Mouse (Mus musculus): Measurements from ENCODE around the gene Car12. TPM values are rescaled to one million over a fixed set of nuclear protein-coding genes. Genes with fewer than 3 reads are reported as not detected.
"Not testable (repeated sequence)": the region's sequence is repeated elsewhere in the genome, so short reads cannot be mapped to it uniquely, and the experiment has no call there.

The Car12 gene
- polyA plus RNA-seq, 1 experiment from 2014 or later: 6.6 TPM

DNA sequence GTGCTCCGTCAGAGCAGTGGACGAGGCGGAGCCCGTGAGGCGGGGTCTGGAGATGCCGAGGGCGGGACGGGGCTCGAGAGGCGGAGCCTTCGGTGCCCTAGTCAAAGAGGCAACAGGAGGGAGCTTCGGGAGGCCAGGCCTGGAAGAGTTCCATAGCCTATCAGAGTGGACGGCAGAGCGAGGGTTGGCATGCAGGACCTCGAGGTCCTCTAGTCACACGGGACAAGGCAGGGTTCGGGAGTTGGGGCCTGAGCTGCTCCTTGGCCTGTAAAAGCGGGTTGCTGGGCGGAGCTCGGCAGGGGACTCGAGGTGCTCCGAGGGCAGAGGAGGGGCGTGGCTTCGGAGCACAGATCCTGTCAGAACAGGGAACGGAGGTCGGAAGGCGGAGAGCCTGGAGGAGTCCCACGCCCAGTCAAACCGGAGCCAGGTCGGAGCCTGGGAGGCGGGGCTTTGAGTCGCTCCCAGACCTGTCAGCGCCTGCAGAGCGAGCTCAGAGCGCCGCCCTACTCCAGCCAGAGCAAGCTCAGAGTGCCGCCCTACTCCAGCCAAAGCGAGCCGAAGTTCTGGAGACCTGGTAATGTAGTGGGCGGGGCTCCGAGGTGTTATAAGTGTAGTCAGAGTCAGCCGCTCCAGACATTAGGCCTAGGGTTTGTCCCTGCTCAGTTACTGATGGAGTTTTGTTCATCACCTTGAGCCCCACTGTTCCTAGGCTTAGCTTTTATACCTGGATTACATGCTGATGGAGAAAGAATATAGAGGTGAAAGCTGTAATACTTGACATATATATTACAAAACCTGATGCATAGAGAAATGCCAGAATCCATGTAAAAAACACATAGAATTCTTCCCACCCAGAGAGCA is 82.2 kb downstream of the Car12 start, which contains the start of gene Aph1b:
Aph1b (minus strand) TSS at position 27 of the 861 bp plus-strand sequence.
- Histone ChIP-seq H3K4me1 (replicated peaks) (peaks cover 15% of the 10 kb centered on the region), H3K4me3 (peak within 1 kb of the TSS; percentile 72), H3K9ac (peak within 1 kb of the TSS; percentile 72), H3K27me3 (no peaks in the 10 kb centered on the region), H3K27ac (replicated peaks) (peak within 1 kb of the TSS; percentile 89), H3K9me3 (no peaks in the 10 kb centered on the region), H3K36me3 (no peaks in the 10 kb centered on the region), H3K4me2 (peak within 1 kb of the TSS; percentile 59)
- under 1% methylated on average over 42 of the region's 42 CpGs for WGBS
- ATAC-seq (ENCODE audit: low FRiP score, low read depth): peak; percentile 98

DNA sequence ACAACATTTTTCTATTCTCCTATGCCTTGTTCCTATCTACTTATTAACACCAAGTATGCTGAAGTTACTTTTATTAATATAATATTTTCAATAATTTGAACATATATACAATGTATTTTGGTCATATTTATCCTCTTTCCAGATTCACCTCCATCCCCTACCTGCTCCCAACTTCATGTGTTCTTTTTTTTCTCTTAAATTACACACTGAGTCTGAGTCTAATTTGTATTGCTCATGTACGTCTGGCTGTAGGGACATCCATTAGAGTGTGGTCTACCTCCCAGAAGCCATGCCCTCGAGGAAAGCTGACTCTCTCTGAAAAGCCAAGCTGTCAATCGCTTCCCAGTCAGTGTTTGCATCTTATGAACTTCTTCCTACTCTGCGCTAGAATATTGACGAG is 83.3 kb downstream of the Car12 start, which contains the start of gene Gm10647:
Gm10647 (plus strand) TSS at position 301 of the 400 bp plus-strand sequence.
- ATAC-seq (ENCODE audit: low FRiP score, low read depth): no peak
- WGBS: 79% methylated on average over 5 of the region's 5 CpGs
- peak within 1 kb of the TSS; percentile 72 for H3K9ac ChIP-seq
- no peaks in the 10 kb centered on the region for H3K36me3 ChIP-seq
- H3K27ac ChIP-seq (replicated peaks): peak within 1 kb of the TSS; percentile 89
- H3K4me2 ChIP-seq: peak within 1 kb of the TSS; percentile 59
- no peaks in the 10 kb centered on the region for H3K27me3 ChIP-seq
- H3K4me1 ChIP-seq (replicated peaks): peaks cover 15% of the 10 kb centered on the region
- H3K9me3 ChIP-seq: no peaks in the 10 kb centered on the region
- H3K4me3 ChIP-seq: peak within 1 kb of the TSS; percentile 72

DNA sequence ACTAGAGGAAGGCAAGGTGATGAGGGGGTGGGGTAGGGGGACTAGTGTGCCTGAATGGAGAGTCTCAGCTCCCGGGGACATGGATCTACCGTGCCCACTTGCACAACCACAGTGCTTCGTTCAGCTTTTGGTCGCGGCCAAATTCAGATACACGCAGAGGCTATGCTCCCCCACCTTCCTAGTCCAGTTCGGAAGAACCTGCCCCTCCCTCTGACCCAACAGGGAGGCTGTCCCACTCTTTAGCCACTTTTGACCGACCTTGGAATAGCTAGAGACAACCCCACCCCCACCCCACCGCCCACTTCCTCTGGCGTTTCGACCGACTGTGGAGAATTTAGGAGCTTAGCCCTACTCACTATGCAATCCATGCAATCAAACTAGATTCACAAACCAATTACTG is 88.5 kb downstream of the Car12 start:
- Histone ChIP-seq H3K36me3 (no peaks in the 10 kb centered on the region), H3K4me1 (replicated peaks) (no peaks in the 10 kb centered on the region), H3K9ac (no peak overlapping the region), H3K9me3 (no peaks in the 10 kb centered on the region), H3K27me3 (peaks cover 4% of the 10 kb centered on the region; the same call in 1 of the 2 replicates), H3K4me3 (no peak overlapping the region), H3K4me2 (no peak overlapping the region), H3K27ac (replicated peaks) (no peak overlapping the region)
- ATAC-seq (ENCODE audit: low FRiP score, low read depth): no peak
- WGBS: 59% methylated on average over 12 of the region's 12 CpGs

DNA sequence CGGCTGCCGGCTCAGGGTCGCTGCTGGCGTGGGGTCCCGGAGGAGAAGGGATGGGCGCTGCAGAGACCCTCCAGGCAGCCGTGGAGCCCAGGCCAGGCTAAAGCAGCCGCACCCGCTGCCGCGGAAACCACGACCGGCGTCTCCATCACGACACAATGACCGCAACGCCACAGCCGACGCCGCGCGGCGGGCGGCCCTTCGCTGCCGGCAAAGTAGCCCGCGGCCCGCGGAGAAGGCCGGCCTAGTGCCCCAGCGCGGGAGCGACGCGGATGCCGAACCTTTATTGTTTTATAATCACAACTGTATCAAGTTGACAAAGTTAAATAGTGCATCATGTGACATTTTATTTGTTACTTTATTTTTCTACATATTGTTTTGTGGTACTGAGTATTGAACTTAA is 92.5 kb downstream of the Car12 start:
- peak overlapping the region; percentile 38 for H3K4me3 ChIP-seq
- H3K36me3 ChIP-seq; H3K4me1 ChIP-seq (replicated peaks); H3K9me3 ChIP-seq; H3K27ac ChIP-seq (replicated peaks); ATAC-seq (ENCODE audit: low FRiP score, low read depth): not testable (repeated sequence)
- H3K9ac ChIP-seq: 0 out of 2 replicates have a peak overlapping the region, but pooled peaks have one; percentile 33
- H3K27me3 ChIP-seq: peaks cover 10% of the 10 kb centered on the region; the same call in 1 of the 2 replicates
- H3K4me2 ChIP-seq: peak overlapping the region; percentile 60
- 1% methylated on average over 31 of the region's 37 CpGs for WGBS

DNA sequence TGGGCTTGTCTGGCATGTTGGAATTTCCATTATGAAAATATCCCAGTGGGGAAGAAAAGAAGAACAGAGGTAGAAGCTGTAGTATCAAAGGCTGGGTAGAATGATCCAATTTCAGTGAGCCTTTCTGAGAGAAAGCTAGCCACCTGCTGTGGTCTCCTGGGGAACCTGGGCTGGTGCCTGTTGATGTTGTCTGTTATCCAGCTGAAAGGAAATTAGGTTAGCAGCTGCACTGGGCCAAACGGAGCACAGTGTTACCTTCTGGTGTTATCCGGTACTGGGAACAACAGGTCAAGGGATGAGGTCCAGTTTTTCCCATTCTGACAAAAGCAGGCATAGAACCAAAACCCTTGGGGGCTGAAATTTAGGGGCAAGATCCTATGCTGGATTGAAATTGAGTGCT is 99.9 kb downstream of the Car12 start:
- H3K9ac ChIP-seq: no peak overlapping the region
- WGBS: 12% methylated on average over 2 of the region's 2 CpGs
- H3K36me3 ChIP-seq: no peaks in the 10 kb centered on the region
- H3K4me2 ChIP-seq: no peak overlapping the region
- H3K4me3 ChIP-seq: no peak overlapping the region
- no peaks in the 10 kb centered on the region for H3K27me3 ChIP-seq
- no peak for ATAC-seq (ENCODE audit: low FRiP score, low read depth)
- H3K27ac ChIP-seq (replicated peaks): no peak overlapping the region
- no peaks in the 10 kb centered on the region for H3K4me1 ChIP-seq (replicated peaks)
- H3K9me3 ChIP-seq: no peaks in the 10 kb centered on the region

Other genes starting within 250 kb of the Car12 start
- 1.0 and 1.2 TPM in 2 replicates for gene Fbxl22, start 199.1 kb upstream of the Car12 start, polyA plus RNA-seq (2015; fragmentation: Nextera tagmentation; extraction: Ambion mirVana)
- gene Usp3, start 120.5 kb upstream of the Car12 start, polyA plus RNA-seq (2015; fragmentation: Nextera tagmentation; extraction: Ambion mirVana): 57.1 and 67.8 TPM in 2 replicates
- 19.9 and 20.7 TPM in 2 replicates for gene Aph1b, start 81.8 kb downstream of the Car12 start, polyA plus RNA-seq (2015; fragmentation: Nextera tagmentation; extraction: Ambion mirVana)
- gene Gm10647, start 83.4 kb downstream of the Car12 start, polyA plus RNA-seq (2015; fragmentation: Nextera tagmentation; extraction: Ambion mirVana): 0.73 and 0.89 TPM in 2 replicates
- gene Aph1c, start 121.0 kb downstream of the Car12 start, polyA plus RNA-seq (2015; fragmentation: Nextera tagmentation; extraction: Ambion mirVana): 4.1 and 4.8 TPM in 2 replicates
- gene Rab8b, start 206.0 kb downstream of the Car12 start, polyA plus RNA-seq (2015; fragmentation: Nextera tagmentation; extraction: Ambion mirVana): 35.9 and 38.4 TPM in 2 replicates
- 237 and 266 TPM in 2 replicates for gene Rps27l, start 232.4 kb downstream of the Car12 start, polyA plus RNA-seq (2015; fragmentation: Nextera tagmentation; extraction: Ambion mirVana)

Data from hindbrain, embryonic 15.5 days (tissue).